Mouse (Mus musculus): ENCODE measurements around the gene Wdr46.
A peak's percentile ranks its signal among the peaks of the same experiment; 100 is the strongest.
"Not testable (repeated sequence)": the region's sequence is repeated elsewhere in the genome, so short reads cannot be mapped to it uniquely, and the experiment has no call there.

Gene Wdr46

DNA sequence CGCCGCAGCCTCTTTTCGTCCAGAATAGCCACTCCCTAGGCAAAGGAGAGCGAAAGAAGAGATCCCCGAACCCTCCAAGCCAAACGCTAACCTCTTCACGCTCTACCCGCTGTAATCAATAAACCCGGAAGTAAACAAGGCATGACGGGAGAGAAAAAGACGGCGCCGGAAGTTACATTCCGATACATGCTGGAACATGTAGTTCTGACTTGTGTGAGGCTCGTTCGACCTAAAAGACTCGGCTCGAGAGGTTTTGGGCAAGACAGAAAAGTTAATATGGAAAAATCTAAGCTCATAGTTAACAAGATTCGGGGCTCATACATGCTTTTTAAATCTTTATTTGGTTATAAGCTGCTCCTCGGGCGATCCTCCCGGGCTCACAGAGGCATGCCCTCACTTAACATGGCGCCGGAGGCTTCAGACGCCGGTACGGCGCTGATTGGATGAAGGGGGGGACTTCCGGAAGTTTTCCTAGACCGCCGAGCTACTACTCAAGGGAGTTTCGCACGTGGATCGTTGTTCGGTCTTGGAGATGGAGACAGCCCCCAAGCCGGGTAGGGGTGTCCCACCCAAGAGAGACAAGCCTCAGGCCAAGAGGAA is at the start of gene Wdr46, which contains the start of gene Pfdn6:
TSS of gene Wdr46 (plus strand) at position 455 of the 600 bp plus-strand sequence.
TSS of gene Pfdn6 (minus strand) at position 138 of the 600 bp plus-strand sequence.
- peak; percentile 91 for DNase-seq (ENCODE audit: low read depth, low spot score)

DNA sequence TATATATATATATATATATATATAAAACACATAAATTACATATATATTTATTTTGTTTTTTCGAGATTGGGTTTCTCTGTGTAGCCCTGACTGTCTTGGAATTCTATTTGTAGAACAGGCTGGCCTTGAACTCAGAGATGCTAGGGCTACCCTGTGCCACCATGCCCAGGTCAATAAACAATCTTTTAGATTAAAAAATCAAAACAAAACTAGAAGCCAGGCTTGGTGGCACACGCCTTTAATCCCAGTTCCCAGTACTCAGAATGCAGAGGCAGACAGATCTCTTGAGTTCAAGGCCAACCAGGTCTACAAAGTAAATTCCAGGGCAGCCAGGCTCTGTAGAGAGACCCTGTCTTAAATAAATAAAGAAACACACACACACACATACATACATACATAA is 49.1 kb upstream of the Wdr46 start:
- DNase-seq (ENCODE audit: low read depth, low spot score) = no peak

DNA sequence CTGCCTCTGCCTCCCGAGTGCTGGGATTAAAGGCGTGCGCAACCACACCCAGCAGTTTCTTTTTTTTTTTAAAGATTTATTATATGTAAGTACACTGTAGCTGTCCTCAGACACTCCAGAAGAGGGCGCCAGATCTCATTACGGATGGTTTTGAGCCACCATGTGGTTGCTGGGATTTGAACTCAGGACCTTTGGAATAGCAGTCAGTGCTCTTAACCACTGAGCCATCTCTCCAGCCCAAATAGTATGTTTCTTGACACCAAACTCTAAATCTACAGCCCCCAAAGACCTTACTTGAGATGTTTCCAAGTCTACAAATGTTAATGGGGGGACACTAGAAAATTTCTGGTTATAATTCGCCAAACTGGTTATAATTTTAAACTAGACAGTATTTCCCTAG is 48.6 kb upstream of the Wdr46 start:
- not testable (repeated sequence) for DNase-seq (ENCODE audit: low read depth, low spot score)

DNA sequence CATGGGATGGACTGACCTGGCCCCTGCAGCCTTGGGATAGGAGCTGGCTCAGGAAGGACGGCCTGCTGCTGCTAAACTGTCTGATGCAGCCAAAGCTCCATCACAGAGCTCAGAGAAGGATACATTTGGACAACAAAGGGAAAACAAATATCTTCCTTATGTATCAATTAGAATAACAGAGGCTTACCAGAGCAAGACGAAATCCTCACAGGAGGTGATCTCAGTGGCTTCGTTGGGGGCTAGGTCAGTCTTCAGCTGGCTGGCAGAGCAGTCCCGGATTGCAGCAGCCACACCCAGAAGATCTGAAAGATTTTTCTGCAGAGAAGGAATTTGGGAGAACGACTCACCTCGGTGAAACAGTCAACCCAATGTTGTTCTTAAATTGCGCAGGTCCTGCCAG is 48.0 kb upstream of the Wdr46 start:
- no peak for DNase-seq (ENCODE audit: low read depth, low spot score)

DNA sequence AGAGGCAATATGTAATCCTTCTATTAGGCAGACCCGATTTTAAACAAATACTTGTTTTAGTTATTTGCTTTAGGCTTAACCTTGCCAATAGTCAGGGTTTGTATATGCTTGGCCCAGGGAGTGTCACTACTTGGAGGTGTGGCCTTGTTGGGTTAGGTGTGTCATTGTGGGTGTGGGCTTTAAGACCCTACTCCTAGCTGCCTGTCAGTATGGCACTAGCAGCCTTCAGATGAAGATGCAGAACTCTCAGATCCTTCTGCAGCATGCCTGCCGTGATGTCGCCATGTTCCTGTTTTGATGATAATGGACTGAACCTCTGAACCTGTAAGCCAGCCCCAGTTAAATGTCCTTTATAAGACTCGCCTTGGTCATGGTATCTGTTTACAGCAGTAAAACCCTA is 47.4 kb upstream of the Wdr46 start:
- DNase-seq (ENCODE audit: low read depth, low spot score) = not testable (repeated sequence)

DNA sequence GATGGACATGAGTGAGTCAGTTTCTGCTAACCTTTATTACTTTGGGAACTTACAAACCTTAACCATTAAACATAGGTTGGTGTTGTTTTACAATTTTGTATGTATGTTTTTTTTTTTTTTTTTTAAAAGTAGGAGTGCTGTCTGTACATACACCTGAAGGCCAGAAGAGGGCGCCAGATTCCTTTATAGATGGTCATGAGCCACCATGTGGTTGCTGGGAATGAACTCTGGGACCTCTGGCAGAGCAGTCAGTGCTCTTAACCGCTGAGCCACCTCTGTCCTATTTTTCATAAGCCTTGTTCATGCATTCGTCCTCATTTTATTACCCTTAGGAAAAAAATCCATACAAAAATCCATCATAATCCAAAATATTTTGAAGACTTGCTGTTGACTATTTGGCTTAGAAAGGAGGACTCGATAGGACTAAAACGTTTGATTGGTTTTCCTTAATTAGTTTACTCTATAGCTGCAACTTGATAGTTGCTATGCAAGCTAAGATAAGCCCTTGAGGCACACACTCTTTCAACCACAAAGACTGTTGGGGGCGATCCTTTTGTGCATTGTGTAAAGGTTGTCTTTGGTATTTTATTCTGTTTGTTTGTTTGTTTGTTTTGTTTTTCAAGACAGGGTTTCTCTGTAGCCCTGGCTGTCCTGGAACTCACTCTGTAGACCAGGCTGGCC is 43.2 kb upstream of the Wdr46 start:
- peak; percentile 78 for DNase-seq (ENCODE audit: low read depth, low spot score)

DNA sequence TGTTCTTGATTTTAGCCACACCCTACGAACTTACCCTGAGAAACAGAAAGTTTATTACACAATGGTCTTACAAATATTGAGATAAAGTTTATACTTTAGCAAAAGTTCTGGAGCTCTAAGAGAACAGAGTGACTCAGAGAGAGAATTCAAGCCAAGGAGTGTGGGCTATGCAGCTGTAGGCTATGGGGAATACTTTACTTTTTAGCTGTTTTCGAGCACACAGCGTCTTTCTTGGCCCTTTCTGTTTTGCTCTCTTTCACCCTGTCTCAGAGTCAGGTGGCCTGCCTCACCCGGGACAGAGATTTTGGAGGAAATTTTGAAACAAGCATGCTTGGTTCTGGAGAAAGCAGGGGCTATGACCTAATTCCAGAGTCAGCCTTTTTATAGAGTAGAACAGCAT is 42.3 kb upstream of the Wdr46 start:
- not testable (repeated sequence) for DNase-seq (ENCODE audit: low read depth, low spot score)

DNA sequence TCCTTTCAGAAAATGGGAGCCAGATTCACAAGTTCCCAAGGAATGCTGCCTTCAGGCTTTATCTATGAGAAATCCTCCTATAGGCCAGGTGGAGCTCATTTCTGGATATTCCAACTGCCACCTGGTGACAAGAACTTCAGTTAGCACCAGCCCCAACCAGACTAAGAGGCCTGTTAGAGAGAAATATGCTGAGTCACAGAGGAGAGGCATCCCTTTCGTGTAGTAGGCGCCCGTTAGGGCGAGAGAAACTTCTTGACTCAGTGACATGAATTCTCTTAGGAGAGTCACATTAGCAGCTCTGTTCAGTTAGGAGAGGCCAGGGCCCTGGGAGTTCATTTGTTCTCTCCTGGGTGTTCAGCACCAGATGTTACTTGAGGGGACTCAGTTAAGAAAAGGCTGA is 40.8 kb upstream of the Wdr46 start:
- DNase-seq (ENCODE audit: low read depth, low spot score) = no peak

DNA sequence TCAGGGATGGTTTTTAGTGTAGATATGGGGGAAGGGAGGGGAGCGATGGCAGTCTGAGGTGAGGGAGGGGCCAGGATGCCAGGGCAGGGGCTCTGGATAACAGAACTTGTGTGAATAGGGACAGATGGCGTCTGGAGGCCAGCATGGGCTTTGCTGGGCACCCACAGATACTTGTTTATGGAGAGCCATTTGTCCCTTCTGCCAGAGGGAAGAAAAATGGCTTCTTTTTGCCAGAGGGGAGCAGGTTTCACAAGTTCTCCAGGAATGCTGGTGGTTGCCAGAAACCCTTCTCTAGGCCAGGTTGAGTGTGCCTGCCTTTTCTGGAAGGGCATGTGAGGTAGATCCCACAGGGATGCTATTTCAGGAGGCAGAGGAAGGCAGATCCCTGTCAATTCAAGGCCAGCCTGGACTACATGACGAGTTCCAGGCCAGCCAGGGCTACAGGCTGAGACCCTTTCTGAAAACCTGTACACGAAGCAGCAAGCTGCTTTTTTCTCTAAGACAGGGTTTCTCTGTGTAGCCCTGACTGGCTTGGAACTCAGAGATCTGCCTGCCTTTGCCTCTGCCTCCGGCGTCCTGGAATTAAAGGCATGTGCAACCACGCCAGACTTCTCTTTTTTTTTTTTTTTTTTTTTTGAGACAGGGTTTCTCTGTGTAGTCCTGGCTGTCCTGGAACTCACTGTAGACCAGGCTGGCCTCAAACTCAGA is 40.0 kb upstream of the Wdr46 start:
- DNase-seq (ENCODE audit: low read depth, low spot score) = no peak

DNA sequence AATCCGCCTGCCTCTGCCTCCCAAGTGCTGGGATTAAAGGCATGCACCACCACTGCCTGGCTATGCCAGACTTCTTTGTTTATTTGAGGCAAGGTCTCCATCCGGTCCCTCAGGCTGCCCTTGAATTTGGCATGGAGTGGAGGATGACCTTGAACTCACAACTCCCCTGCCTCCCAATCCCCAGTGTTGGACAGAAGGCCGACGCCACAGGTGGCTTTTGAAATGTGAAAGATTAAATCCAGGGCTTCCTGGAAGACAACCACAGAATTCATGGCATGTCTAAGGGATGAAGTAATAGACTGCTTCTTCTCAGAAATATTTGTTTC is 39.5 kb upstream of the Wdr46 start:
- DNase-seq (ENCODE audit: low read depth, low spot score) = no peak

DNA sequence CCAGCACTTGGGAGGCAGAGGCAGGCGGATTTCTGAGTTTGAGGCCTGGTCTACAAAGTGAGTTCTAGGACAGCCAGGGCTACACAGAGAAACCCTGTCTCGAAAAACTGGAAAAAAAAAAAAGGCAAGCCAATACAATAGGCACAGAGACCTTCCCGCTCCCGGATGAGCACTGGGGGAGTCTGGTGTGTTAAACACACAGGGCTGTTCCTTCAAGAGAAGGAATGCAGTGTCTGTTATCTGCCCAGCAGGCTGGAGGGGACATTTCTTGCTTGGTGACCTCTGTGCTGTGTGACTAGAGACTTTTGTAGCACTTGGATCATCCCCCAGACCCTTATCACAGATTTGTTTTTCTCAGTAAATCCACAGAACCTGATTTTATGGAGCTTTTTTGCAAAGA is 38.8 kb upstream of the Wdr46 start:
- no peak for DNase-seq (ENCODE audit: low read depth, low spot score)

DNA sequence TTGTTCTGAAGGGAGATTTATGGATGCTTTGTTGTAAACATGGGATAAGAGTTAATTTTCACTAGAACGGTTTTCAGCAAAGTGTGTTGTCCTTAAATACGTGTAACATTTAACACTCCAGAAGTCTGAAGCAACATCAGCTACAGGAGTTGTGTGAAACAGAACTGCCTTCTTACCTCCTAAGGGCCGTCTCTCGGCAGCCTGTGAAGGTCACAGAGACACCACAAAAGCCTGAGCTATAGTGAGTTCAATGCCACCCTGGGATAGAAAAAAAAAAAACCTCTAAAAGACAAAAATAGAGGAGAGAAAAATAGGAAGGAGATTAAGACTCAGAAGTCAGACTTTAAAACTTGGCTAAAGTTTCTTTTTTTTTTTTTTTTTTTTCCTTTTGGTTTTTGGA is 38.4 kb upstream of the Wdr46 start:
- no peak for DNase-seq (ENCODE audit: low read depth, low spot score)

DNA sequence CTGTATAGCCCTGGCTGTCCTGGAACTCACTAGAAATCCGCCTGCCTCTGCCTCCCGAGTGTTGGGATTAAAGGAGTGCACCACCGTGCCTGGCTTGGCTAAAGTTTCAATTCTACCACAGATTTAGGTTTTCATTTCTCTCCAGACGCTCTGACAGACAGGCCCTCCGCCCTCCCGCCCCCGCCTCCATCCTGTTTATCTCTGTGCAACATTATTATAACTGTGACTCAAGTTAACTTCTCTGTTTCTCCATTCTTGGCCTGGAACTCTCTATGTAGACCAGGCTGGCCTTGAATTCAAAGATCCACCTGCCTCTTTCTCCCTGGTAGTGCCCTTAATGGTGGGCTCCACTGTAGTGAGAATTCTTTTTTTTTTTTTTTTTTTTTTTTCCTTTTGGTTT is 38.0 kb upstream of the Wdr46 start:
- no peak for DNase-seq (ENCODE audit: low read depth, low spot score)

DNA sequence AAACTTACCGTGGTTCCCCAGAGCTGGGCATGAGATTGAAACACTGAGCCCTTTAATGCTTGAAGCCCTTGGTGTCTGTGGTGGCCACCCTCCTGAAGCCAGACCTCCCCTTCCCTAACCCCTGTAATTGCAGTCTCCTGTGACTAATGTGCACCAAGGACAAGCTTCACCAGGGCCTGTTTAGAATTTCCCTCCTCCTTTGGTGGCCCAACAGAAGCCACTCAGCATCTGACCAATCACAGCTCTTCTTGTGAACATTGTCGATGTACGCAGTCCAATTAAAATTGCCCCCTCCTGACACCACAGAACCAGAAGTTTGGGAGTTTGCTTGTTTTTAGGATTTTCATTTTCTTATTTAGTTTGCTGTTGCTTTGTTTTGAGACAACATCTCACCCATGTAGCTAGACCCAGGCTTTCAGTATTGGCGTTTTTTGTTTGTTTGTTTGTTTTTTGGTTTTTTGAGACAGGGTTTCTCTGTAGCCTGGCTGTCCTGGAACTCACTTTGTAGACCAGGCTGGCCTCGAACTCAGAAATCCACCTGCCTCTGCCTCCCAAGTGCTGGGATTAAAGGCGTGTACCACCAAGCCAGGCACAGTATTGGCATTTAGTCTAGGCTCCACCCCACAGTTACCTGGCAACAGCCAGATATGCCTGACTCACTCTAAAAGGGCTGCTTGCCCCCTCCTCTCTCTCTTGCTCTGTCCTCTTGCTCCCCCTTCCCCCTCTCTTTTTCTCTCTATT is 36.4 kb upstream of the Wdr46 start:
- not testable (repeated sequence) for DNase-seq (ENCODE audit: low read depth, low spot score)

DNA sequence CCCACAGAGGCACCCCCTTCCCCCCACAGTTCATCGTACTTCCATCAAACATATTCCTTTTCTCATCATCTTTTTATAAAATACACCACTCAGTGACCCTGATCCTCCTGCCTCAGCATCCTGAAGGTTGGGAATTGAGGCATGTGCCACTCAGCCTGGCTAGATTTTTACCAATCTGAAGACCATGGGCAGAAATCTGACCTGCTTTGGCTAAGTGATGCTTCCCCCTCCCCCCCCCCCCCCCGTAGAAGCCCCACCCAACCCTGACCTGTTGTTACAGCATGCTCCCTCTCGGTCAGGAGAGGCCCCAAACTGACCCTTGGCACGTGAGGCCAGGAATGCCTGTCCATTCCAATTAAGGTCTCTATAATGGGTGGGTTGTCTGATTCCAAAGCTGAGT is 35.6 kb upstream of the Wdr46 start, which contains the start of gene Platr17:
TSS of gene Platr17 (plus strand) at position 301 of the 400 bp plus-strand sequence.
- DNase-seq (ENCODE audit: low read depth, low spot score) = not testable (repeated sequence)

DNA sequence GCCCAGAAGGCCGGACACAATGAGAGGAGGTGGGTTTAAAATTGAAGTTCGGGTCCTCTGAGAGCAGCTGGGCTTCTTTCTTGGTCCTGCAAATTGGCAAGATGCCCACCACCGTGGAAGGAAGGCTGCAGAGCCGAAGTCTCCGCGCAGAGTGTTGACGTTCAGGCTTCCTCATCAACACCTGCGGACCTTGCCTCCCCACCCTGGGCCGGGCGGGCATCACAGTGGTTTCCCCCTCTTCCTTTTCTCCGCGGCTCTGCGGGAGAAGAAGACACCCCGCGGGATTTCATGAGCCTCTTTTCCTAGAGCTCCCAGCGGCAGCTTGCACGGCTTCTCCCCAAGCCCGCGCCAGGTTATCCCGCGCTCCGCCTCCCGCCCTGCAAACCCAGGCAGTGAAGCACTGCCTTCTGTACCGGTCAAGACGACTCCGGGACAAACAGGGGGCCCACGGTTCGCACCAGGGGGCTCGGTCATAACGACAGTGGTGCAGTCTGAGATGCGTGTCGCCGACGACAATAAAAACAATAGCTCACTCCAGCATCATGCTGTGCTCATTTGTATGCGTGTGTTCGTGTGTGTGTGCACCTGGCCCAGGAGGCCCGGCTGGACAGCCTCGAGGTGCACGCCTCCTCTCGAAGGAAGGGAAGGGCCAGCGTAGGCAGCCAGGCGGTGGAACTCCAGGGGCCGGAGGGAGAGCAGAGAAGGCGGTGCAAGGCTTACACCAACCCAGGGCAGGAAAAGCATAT is 32.0 kb upstream of the Wdr46 start:
- DNase-seq (ENCODE audit: low read depth, low spot score) = no peak

DNA sequence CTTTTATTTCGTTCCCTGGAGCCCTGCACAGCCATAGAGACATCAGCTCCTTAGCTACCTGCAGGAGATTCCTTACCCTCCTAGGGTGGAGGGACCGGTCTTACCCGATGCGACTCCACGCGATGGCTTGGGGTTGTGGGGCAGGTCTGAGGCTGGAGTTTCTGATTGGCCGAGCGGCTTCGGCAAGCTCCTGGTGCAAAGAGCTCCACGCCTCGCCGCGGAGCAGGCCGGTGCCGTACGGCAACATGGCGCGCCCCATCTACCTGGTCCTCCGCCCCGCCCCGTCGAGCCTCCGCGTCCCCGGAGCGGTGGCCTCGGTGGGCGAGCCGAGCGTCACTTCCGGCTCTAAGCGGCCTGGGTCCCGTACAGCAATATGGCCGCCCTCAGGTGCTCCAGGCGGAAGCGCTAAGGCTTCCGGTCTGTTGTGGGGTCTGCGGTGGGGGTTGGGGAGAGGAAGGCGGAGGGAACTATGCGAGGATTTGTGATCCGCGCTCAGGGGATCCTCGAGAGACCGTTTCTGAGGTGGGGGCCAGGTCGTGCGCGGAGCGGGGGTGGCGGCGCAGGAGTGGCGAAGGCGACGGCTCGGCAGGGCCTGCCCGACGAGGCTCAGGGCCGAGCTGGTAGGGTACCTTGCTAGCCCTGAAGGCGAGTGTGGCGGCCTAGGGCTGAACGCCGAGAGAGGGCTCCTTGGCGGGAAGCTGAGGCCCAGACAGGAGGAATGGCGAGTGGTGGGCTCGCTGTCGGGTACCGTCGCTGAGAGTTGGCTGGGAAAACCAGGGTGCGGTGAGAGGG is 31.2 kb upstream of the Wdr46 start, which contains the start of gene Daxx:
TSS of gene Daxx (plus strand) at position 338 of the 792 bp plus-strand sequence.
- peak; percentile 98 for DNase-seq (ENCODE audit: low read depth, low spot score)

DNA sequence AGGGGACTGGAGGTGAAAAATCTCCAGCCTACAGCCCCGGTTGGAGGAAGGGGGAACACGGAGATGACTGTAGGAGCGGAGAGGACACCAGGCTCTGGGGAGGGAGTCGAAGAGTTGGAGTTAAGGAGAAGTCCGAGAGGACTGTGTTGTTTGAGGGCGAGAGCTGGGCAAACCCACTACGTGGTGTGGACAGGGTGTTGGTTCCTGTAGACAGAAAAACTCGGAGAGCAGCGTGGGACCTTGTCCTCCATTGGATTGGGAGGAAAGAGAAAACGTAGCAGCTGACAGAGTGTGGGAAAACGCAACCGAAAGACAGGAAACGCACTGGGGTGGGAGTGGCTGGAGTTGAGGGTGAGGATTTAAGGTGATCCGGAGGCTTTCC is 30.6 kb upstream of the Wdr46 start:
- no peak for DNase-seq (ENCODE audit: low read depth, low spot score)

DNA sequence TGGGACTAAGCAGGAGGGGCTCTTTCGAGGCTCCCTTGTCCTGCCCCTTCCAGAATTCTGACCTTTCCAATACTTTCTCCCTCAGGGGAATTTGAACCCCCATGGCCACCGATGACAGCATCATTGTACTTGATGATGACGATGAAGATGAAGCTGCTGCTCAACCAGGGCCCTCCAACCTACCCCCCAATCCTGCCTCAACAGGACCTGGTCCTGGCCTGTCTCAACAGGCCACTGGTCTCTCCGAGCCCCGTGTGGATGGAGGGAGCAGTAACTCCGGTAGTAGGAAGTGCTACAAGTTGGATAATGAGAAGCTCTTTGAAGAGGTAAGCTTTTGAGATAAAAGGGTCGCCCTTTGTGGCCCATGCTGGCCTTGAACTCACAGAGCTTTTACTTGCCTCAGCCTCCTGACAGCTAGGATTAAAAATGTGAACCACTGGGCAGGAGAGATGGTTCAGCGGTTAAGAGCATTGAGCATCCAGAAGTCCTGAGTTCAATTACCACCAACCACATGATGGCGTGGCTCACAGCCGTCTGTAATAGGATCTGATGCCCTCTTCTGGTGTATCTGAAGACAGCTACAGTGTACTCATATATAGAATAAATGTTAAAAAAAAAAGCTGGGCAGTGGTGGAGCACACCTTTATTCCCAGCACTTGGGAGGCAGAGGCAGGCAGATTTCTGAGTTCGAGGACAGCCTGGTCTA is 30.0 kb upstream of the Wdr46 start:
- no peak for DNase-seq (ENCODE audit: low read depth, low spot score)

Measured in mesoderm, embryonic 11.5 days (tissue).